Comparison of ENCODE assay signal across 1 mouse cellular context in the genomic region with DNA sequence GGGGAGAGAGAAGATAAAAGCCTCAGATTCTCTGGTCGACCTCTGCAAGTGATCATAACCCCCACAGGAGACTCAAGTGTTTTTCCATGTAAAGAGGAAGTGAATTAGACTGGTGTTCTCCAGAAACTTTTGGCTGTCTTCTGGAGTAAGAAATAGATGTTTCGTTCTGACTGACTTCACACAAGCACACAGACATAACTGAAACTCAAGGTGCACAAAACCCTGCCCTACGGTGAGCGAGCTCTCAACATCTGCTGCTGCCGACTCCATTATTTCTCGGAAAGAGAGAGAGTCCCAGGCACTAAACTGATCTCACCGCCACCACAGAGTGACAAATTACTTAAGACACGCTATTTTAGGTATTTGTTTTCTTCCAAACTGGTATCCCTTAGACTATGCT.
TF ChIP-seq lines count a peak whose summit lies in the region.

No protein-coding gene starts in this region.

TF ChIP-seq in CH12.LX, 34 proteins besides CTCF, POLR2A, EP300 and RAD21 (continued from another document):
- no peak for TF ChIP-seq NRF1 (IDR thresholded peaks at IDR 0.05; ENCODE audit: low read depth, low read length)
- peak; percentile 97 for TF ChIP-seq IRF4 (IDR thresholded peaks at IDR 0.05; ENCODE audit: low read depth, low read length)
- TF ChIP-seq MAFK (IDR thresholded peaks at IDR 0.05; ENCODE audit: insufficient replicate concordance, low read length): peak; percentile 74
- TF ChIP-seq USF1 (IDR thresholded peaks at IDR 0.05; ENCODE audit: low read depth, low read length): no peak
- 0 out of 2 replicates have a peak, but pooled peaks have one; percentile 33 for TF ChIP-seq MAX (IDR thresholded peaks at IDR 0.05; ENCODE audit: low read length)
